Mouse (Mus musculus) bone marrow macrophage, adult 2 months (primary cell): ENCODE results near the gene Gm42878.

Source experiments
- CTCF ChIP-seq: IDR thresholded peaks from 2 replicates; pipeline ENCODE4 v1.5.1; 2012; ENCODE audit warnings: low read depth, mild to moderate bottlenecking, low read length, moderate library complexity
- POLR2A ChIP-seq: IDR thresholded peaks from 2 replicates; pipeline ENCODE4 v1.6.1; 2012; ENCODE audit warnings: mild to moderate bottlenecking, low read depth, low read length, borderline replicate concordance

- no peak for TF ChIP-seq CTCF
- TF ChIP-seq POLR2A: no peak
Observed at GRCm38 (mm10) chr5:121472411-121472810, 72.9 kb downstream of the Gm42878 start.
